Mouse (Mus musculus): ENCODE data around the gene Gpatch1.
A peak's percentile ranks its signal among the peaks of the same experiment; 100 is the strongest.
"Not testable (repeated sequence)": the region's sequence is repeated elsewhere in the genome, so short reads cannot be mapped to it uniquely, and the experiment has no call there.

Gene Gpatch1

DNA sequence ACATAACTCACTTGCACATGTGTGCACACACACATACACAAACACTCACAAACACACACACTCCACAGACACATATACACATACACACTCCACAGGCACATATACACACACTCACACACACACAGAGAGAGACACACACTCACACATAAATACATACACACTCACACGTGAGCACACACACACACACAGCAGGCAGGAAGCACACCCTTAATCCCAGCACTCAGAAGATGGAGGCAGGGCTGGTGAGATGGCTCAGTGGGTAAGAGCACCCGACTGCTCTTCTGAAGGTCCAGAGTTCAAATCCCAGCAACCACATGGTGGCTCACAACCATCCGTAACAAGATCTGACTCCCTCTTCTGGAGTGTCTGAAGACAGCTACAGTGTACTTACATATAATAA lies 80.3 kb downstream of the Gpatch1 start:
- not testable (repeated sequence) for DNase-seq (ENCODE audit: low read depth, low spot score)

- DNase-seq (ENCODE audit: low read depth, low spot score) = no peak
Measured at GRCm38 (mm10) chr7:35235308-35235707, 82.9 kb downstream of the Gpatch1 start.

GRCm38 (mm10) chr7:35234361-35235245 lies 83.6 kb downstream of the Gpatch1 start:
- peak; percentile 93 for DNase-seq (ENCODE audit: low read depth, low spot score)

DNA sequence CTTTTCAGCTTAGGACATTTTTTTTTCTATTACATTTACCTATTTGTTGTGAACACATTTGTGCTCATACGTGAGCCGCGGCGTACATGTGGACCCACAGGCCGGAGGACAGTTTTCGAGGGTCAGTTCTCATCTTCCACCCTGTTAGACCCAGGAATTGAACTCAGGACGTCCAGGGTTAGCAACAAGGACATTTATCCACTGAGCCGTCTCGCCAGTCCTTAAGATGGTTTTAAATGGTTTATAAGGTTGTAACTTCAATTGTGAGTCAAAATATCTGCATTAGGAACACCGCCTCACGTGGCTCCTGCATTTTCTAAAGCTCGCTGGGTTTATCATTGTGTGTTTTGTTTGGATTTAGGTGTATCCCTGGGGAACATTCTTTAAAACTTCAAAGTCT lies 84.4 kb downstream of the Gpatch1 start:
- DNase-seq (ENCODE audit: low read depth, low spot score) = no peak

GRCm38 (mm10) chr7:35232796-35233455 lies 85.3 kb downstream of the Gpatch1 start:
- DNase-seq (ENCODE audit: low read depth, low spot score) = no peak

GRCm38 (mm10) chr7:35230333-35230732 lies 87.9 kb downstream of the Gpatch1 start:
- DNase-seq (ENCODE audit: low read depth, low spot score) = no peak

Measured in WW6 (cell line).